Mouse (Mus musculus) forebrain, embryonic 11.5 days (tissue): Measurements from ENCODE around the gene Gm10112. TPM values are rescaled to one million over a fixed set of nuclear protein-coding genes. Genes with fewer than 3 reads are reported as not detected.

Experiments used
- ATAC-seq: fragments of 200-750 bp; cut with Nextera tagmentation; replicated peaks from 2 replicates; pipeline ENCODE4 v1.8.0; 2017; ENCODE audit warnings: moderate TSS enrichment; ENCODE audit not compliant: low FRiP score
- DNase-seq: peaks from one replicate; pipeline ENCODE4 v3.0.0-alpha.2; 2017; ENCODE audit warnings: low spot score
- H3K27ac ChIP-seq: fragments of 300-500 bp; sonication (generic); 2 replicates; pipeline ENCODE4 v1.5.1; 2014; ENCODE audit warnings: low read depth, low read length
- H3K27me3 ChIP-seq: fragments of 300-500 bp; sonication (generic); 2 replicates; pipeline ENCODE4 v1.6.1; 2014; ENCODE audit warnings: mild to moderate bottlenecking, low read length, mixed read lengths; ENCODE audit not compliant: control insufficient read depth, insufficient read depth
- H3K36me3 ChIP-seq: fragments of 300-500 bp; sonication (generic); 2 replicates; pipeline ENCODE4 v1.6.1; 2014; ENCODE audit warnings: mild to moderate bottlenecking, low read length, moderate library complexity, mixed read lengths; ENCODE audit not compliant: control insufficient read depth, insufficient read depth
- H3K4me1 ChIP-seq: fragments of 300-500 bp; sonication (generic); replicated peaks from 2 replicates; pipeline ENCODE4 v1.6.1; 2014; ENCODE audit warnings: low read length, mixed read lengths; ENCODE audit not compliant: control insufficient read depth, insufficient read depth
- H3K4me2 ChIP-seq: fragments of 300-500 bp; sonication (generic); 2 replicates; pipeline ENCODE4 v1.6.1; 2014; ENCODE audit warnings: low read depth, mild to moderate bottlenecking, low read length, moderate library complexity, mixed read lengths; ENCODE audit not compliant: severe bottlenecking
- H3K4me3 ChIP-seq: fragments of 300-500 bp; sonication (generic); 2 replicates; pipeline ENCODE4 v1.5.1; 2014; ENCODE audit warnings: low read depth, low read length
- H3K9ac ChIP-seq: fragments of 300-500 bp; sonication (generic); 2 replicates; pipeline ENCODE4 v1.6.1; 2014; ENCODE audit warnings: low read length
- H3K9me3 ChIP-seq: fragments of 300-500 bp; sonication (generic); 2 replicates; pipeline ENCODE4 v1.6.1; 2016; ENCODE audit warnings: low read length, mixed read lengths; ENCODE audit not compliant: control insufficient read depth
- WGBS: fragments of 180-500 bp; shearing (Covaris S2); extraction: QIAGEN DNeasy Blood & Tissue Kit; methylation state at CpG from one replicate; pipeline ENCODE4 v1.1.7; 2014; 5-methylcytosine and 5-hydroxymethylcytosine counted together
- polyA plus RNA-seq: library from polyadenylated mRNA; unstranded; fragments of >200 nt; fragmentation: Nextera tagmentation; extraction: Ambion mirVana; gene quantifications from 2 replicates; pipeline ENCODE4 v1.2.1, GENCODE M21; 2014

Gm10112 gene
- not detected in 2 replicates for polyA plus RNA-seq

GRCm38 (mm10) chrX:111168040-111168439 is at the start of gene Gm10112:
Gene Gm10112, plus strand, starts transcription at chrX:111168340.
- no peak within 1 kb of the TSS for H3K9ac ChIP-seq
- no peaks in the 10 kb centered on the region for H3K36me3 ChIP-seq
- no peak for DNase-seq
- 93% methylated on average over 3 of the region's 3 CpGs for WGBS
- no peaks in the 10 kb centered on the region for H3K27me3 ChIP-seq
- H3K9me3 ChIP-seq, result no peaks in the 10 kb centered on the region
- H3K4me2 ChIP-seq, result no peak within 1 kb of the TSS
- H3K27ac ChIP-seq, result no peak within 1 kb of the TSS
- H3K4me3 ChIP-seq, result no peak within 1 kb of the TSS
- no peak for ATAC-seq
- no peaks in the 10 kb centered on the region for H3K4me1 ChIP-seq

DNA sequence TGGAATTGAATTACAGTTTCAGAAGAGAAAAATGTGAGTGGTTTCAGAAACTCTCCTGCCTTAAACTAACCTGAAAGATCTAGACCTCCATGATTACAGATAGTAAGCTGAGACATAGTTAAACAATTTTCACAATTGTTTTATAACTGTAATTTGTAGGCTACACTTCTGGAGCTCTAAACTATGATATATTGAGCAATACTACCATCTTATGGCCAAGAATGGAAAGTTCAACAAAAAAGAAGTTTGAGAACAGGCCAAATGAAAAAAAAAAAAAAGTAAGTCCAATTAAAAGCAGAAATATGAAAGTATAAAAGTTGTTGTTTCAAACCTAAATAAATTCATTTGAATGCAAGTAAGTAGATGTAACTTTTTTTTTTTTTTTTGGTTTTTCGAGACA is 21.4 kb downstream of the Gm10112 start:
- ATAC-seq, result no peak
- no peak for DNase-seq
- Histone ChIP-seq H3K9ac (no peak overlapping the region), H3K9me3 (no peaks in the 10 kb centered on the region), H3K4me3 (no peak overlapping the region), H3K27ac (no peak overlapping the region), H3K4me2 (no peak overlapping the region), H3K27me3 (no peaks in the 10 kb centered on the region), H3K4me1 (no peaks in the 10 kb centered on the region), H3K36me3 (no peaks in the 10 kb centered on the region)
- 60% methylated on average over 1 of the region's 1 CpGs for WGBS

DNA sequence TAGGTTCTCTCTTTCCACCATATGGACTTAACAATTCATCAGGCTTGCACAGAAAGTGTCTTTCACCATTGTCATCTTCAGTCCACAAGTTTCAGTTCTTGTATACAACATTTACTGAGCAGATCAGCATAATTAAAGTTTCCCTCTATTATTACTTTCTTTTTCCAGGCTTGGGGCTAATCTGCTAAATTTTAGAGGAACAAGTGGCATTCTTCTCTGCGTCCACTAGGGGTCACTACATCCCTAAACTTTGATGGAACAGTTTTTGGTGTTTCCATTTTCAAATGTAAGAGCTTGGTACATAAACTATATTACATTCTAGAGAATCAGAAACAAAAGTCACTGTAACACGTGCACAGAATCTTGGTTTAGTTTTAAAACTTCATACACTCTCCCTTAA is 28.2 kb downstream of the Gm10112 start:
- Histone ChIP-seq H3K4me3 (no peak overlapping the region), H3K4me1 (no peaks in the 10 kb centered on the region), H3K27ac (no peak overlapping the region), H3K4me2 (no peak overlapping the region), H3K36me3 (no peaks in the 10 kb centered on the region), H3K9me3 (no peaks in the 10 kb centered on the region), H3K9ac (no peak overlapping the region), H3K27me3 (no peaks in the 10 kb centered on the region)
- ATAC-seq (no peak), DNase-seq (no peak)
- WGBS, result 7% methylated on average over 2 of the region's 2 CpGs

GRCm38 (mm10) chrX:111210225-111210624 is 42.1 kb downstream of the Gm10112 start:
- Histone ChIP-seq H3K27me3 (no peaks in the 10 kb centered on the region), H3K9me3 (no peaks in the 10 kb centered on the region), H3K27ac (no peak overlapping the region), H3K4me1 (no peaks in the 10 kb centered on the region), H3K36me3 (no peaks in the 10 kb centered on the region), H3K9ac (no peak overlapping the region), H3K4me3 (no peak overlapping the region), H3K4me2 (no peak overlapping the region)
- WGBS, result 25% methylated on average over 5 of the region's 5 CpGs
- ATAC-seq (0 out of 2 replicates have a peak, but pooled peaks have one; percentile 46), DNase-seq (peak; percentile 49)

Other genes starting within 250 kb of the Gm10112 start
- gene Cylc1, start 57.9 kb upstream of the Gm10112 start, polyA plus RNA-seq, result not detected in 2 replicates